Mouse (Mus musculus) neural tube, embryonic 11.5 days (tissue): ENCODE data around the gene Dnajb13. TPM values are rescaled to one million over a fixed set of nuclear protein-coding genes. Genes with fewer than 3 reads are reported as not detected.

ENCODE experiments used
- ATAC-seq: fragments of 200-750 bp; cut with Nextera tagmentation; 2 replicates; pipeline ENCODE4 v1.8.0; 2017; ENCODE audit warnings: moderate number of reproducible peaks, mild to moderate bottlenecking, moderate TSS enrichment, moderate library complexity; ENCODE audit not compliant: insufficient read depth, low FRiP score, low TSS enrichment
- DNase-seq: peaks from one replicate; pipeline ENCODE4 v3.0.0-alpha.2; 2015; ENCODE audit warnings: low spot score
- H3K27ac ChIP-seq: fragments of 300-500 bp; sonication (generic); 2 replicates; pipeline ENCODE4 v1.5.1; 2014; ENCODE audit warnings: low read depth, mild to moderate bottlenecking, low read length
- H3K27me3 ChIP-seq: fragments of 300-500 bp; sonication (generic); 2 replicates; pipeline ENCODE4 v1.6.1; 2014; ENCODE audit warnings: mild to moderate bottlenecking, low read length, mixed read lengths; ENCODE audit not compliant: control insufficient read depth, insufficient read depth
- H3K36me3 ChIP-seq: fragments of 300-500 bp; sonication (generic); 2 replicates; pipeline ENCODE4 v1.6.1; 2014; ENCODE audit warnings: mild to moderate bottlenecking, low read length, moderate library complexity, mixed read lengths; ENCODE audit not compliant: control insufficient read depth, insufficient read depth
- H3K4me1 ChIP-seq: fragments of 300-500 bp; sonication (generic); 2 replicates; pipeline ENCODE4 v1.6.1; 2014; ENCODE audit warnings: low read length, mixed read lengths; ENCODE audit not compliant: control insufficient read depth, insufficient read depth
- H3K4me2 ChIP-seq: fragments of 300-500 bp; sonication (generic); 2 replicates; pipeline ENCODE4 v1.6.1; 2014; ENCODE audit warnings: low read depth, mild to moderate bottlenecking, moderate library complexity
- H3K4me3 ChIP-seq: fragments of 300-500 bp; sonication (generic); 2 replicates; pipeline ENCODE4 v1.5.1; 2014; ENCODE audit warnings: low read depth, low read length
- H3K9ac ChIP-seq: fragments of 300-500 bp; sonication (generic); 2 replicates; pipeline ENCODE4 v1.6.1; 2014; ENCODE audit warnings: mild to moderate bottlenecking, low read length
- H3K9me3 ChIP-seq: fragments of 300-500 bp; sonication (generic); 2 replicates; pipeline ENCODE4 v1.6.1; 2016; ENCODE audit warnings: low read length; ENCODE audit not compliant: control insufficient read depth
- WGBS: fragments of 180-500 bp; shearing (Covaris S2); extraction: QIAGEN DNeasy Blood & Tissue Kit; methylation state at CpG from one replicate; pipeline ENCODE4 v1.1.7; 2014; 5-methylcytosine and 5-hydroxymethylcytosine counted together
- polyA plus RNA-seq: library from polyadenylated mRNA; unstranded; fragments of >200 nt; fragmentation: Nextera tagmentation; extraction: Ambion mirVana; gene quantifications from 2 replicates; pipeline ENCODE4 v1.2.1, GENCODE M21; 2014

Gene Dnajb13
- 0.25 and 0.84 TPM in 2 replicates for polyA plus RNA-seq

DNA sequence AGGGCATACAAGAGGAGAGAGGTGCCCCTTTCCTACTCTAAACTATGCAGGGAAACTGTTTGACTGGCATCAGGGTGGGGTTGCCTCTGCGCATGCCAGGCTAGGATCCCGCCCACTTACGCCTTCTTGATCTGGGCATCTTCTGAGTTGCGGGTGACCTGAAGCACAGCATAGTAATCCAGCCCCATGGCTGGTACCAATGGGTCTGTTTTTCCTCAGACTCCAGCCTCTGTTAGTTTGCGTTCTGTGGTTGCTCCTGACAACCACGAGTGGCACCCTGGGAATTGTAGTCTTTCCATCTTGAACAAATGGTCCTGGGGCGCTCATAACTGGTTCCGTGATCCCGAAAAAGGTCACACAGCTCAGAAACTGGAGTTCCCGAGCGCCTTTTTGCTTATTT is at the start of gene Dnajb13:
Dnajb13 (minus strand) TSS at position 388 of the 400 bp plus-strand sequence.
- Histone ChIP-seq H3K9ac (no peak within 1 kb of the TSS), H3K27me3 (no peaks in the 10 kb centered on the region), H3K27ac (no peak within 1 kb of the TSS), H3K9me3 (no peaks in the 10 kb centered on the region), H3K4me3 (no peak within 1 kb of the TSS), H3K36me3 (no peaks in the 10 kb centered on the region), H3K4me1 (no peaks in the 10 kb centered on the region), H3K4me2 (no peak within 1 kb of the TSS)
- WGBS, result 48% methylated on average over 11 of the region's 11 CpGs
- DNase-seq, result no peak
- ATAC-seq, result no peak

DNA sequence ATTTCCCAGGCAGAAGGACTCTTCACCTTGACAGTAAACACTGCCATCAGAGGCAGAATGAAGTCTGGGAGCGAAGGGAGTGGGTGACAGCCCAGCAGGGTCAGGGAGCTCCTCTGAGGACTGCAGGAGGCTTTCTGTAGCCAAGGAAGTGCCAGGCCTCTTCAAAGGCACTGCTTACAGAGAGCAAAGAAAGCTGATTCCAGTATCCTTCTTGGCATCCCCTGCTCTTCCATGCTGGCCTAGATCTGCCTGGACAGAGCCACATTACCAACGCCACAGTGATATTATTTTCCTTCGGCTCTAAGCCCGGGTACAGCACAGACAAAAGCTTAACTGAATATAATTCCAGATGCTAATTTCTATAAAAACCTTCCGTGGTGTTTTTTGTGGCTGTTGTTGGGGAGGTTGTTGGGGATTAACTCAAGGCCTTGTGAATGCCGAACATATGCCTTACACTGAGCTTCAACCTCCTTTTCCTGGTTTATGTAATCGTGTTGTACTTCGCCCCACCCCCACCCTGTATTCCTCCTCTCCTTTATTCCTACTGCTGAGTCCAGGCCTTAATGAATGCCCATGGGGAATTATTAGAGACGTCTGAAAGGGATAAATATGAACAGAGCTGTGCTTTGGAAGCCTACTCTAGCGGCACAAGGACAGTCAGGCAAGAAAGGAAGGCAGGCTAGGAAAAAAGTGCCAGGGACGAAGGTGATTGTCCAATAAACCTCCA is 47.3 kb upstream of the Dnajb13 start:
- Histone ChIP-seq H3K27ac (no peak overlapping the region), H3K9me3 (no peaks in the 10 kb centered on the region), H3K36me3 (no peaks in the 10 kb centered on the region), H3K4me3 (no peak overlapping the region), H3K4me1 (no peaks in the 10 kb centered on the region), H3K27me3 (no peaks in the 10 kb centered on the region), H3K9ac (no peak overlapping the region), H3K4me2 (no peak overlapping the region)
- peak; percentile 13 for DNase-seq
- ATAC-seq, result no peak
- WGBS, result 76% methylated on average over 11 of the region's 11 CpGs

DNA sequence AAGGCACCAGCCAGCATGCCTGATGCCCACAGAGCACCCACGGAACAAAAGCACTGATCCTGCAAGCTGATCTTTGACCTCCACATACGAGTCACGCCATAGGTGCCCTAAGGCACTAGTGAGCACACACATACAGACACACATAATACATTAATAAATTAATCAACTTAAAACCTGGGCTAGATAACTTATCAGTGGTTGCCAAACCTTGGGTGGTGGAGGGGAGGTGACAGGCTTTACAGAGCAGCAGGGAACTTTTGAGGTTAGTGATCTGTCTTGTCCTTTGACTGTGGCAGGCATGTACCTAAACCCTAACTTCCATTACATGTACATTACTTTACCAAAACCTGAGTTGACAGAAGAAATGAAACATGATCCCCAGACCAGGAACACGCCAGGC is 44.6 kb upstream of the Dnajb13 start:
- 84% methylated on average over 4 of the region's 4 CpGs for WGBS
- no peaks in the 10 kb centered on the region for H3K9me3 ChIP-seq
- no peaks in the 10 kb centered on the region for H3K4me1 ChIP-seq
- no peak overlapping the region for H3K4me3 ChIP-seq
- ATAC-seq (no peak), DNase-seq (no peak)
- H3K36me3 ChIP-seq, result no peaks in the 10 kb centered on the region
- H3K27ac ChIP-seq, result no peak overlapping the region
- no peak overlapping the region for H3K4me2 ChIP-seq
- no peak overlapping the region for H3K9ac ChIP-seq
- no peaks in the 10 kb centered on the region for H3K27me3 ChIP-seq

DNA sequence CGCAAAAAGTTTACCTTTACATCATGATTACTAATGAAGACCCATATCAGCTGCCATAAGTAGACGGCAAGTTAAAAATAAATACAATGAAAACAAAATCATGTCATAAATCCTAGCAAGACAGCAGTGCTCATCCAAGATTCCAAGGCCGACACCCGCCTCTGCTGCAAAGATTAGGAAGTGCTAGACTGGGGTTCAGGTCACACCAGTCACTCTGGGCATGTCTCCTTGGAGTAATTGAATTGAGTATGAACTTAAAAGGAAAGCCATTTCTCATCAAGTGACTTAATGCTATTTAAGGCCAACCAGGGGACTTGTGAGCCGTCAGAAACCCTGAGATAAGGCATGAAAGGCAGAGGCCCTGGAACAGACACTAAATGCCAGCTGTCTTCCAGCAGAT is 42.5 kb upstream of the Dnajb13 start:
- no peak for ATAC-seq
- no peaks in the 10 kb centered on the region for H3K9me3 ChIP-seq

DNA sequence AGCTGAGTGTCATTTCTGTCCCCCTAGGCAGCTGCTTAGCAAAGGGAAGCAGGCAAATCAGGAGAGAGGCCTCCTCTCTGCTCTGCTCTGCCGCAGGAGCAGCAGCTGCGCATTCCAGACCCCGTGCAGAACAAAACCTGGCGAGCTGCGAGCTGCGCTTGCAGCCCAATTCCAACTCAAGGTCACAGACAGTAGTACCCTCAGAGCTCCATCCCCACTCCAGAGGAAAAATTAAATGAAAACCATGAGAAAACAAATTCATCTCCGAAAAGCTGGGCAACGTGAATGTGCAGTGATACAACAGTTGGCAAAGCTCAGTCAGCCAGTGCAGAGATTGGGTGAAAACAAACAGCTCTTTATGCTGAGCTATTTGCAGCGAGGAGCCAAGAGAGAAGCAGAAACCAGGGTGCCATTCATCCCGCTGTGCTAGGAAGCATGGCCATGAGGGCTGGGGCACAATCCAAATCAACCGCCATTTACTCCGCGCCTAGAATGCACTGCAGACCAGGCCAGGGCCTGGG is 40.7 kb upstream of the Dnajb13 start:
- Histone ChIP-seq H3K9ac (no peak overlapping the region), H3K9me3 (no peaks in the 10 kb centered on the region), H3K27ac (no peak overlapping the region), H3K27me3 (no peaks in the 10 kb centered on the region), H3K36me3 (no peaks in the 10 kb centered on the region; the same call in 1 of the 2 replicates), H3K4me1 (no peaks in the 10 kb centered on the region), H3K4me2 (no peak overlapping the region), H3K4me3 (no peak overlapping the region)
- ATAC-seq (no peak), DNase-seq (peak; percentile 44)
- WGBS, result 27% methylated on average over 13 of the region's 13 CpGs

More for the DNA sequence above, 42.5 kb upstream of the Dnajb13 start:
- DNase-seq, result no peak
- H3K4me2 ChIP-seq, result no peak overlapping the region
- H3K9ac ChIP-seq, result no peak overlapping the region
- no peak overlapping the region for H3K4me3 ChIP-seq
- H3K36me3 ChIP-seq, result no peaks in the 10 kb centered on the region
- H3K27ac ChIP-seq, result no peak overlapping the region
- H3K27me3 ChIP-seq, result no peaks in the 10 kb centered on the region
- no peaks in the 10 kb centered on the region for H3K4me1 ChIP-seq
- WGBS, result 83% methylated on average over 5 of the region's 5 CpGs

DNA sequence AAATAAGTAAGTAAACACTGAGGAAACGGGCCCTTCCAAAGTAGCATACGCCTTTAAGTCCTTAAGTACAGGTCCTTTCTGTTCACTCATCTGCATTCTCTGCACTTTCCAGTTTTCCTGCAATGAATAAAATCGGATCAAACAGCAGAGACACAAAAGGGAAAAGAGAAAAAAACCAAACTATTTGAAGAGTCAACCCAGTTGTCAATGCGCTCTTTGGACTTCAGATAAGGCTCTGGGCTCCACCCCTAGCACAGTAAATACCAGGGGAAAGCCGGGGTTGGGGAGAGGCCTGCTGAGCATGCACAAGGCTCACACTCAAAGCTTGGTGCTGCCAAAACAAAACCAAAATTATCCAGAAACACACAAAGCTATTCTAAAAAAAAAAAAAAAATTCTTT is 40.2 kb upstream of the Dnajb13 start:
- no peak for DNase-seq
- H3K27ac ChIP-seq, result no peak overlapping the region
- no peak overlapping the region for H3K4me2 ChIP-seq

DNA sequence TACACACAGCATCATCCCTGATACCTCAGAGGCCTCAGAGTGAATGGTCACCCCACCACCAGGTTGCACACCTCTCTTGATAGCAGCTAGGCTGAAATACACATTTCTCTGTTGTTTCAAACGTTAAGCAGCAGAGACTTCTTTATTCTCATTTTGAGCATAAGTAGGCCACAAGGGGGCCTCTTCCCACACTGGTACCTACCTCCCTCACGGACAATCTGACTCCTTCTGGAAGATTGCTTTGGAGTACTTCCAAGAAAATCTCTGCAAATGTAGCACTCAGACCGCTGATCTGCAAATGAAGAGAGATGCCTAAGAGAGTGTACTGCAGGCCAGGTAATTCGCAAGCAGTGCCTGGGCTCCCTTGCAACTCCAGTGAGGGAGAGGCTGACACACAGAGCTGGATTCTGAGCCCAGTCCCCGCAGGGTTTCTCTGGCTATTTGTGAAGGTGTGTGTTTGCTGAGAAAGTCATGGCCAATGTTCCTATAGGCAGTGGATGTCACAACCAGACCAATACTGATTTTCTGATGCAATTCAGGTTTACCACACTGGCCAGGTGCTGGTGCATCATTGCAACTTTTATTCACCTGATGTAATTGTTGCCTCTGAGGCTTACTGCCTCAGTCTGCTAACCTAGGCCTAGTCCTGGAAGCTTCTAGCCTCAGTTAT is 35.7 kb upstream of the Dnajb13 start:
- Histone ChIP-seq H3K4me3 (no peak overlapping the region), H3K4me1 (no peaks in the 10 kb centered on the region), H3K4me2 (no peak overlapping the region), H3K27ac (no peak overlapping the region), H3K9me3 (no peaks in the 10 kb centered on the region), H3K36me3 (no peaks in the 10 kb centered on the region; the same call in 1 of the 2 replicates), H3K27me3 (no peaks in the 10 kb centered on the region), H3K9ac (no peak overlapping the region)
- 70% methylated on average over 5 of the region's 5 CpGs for WGBS
- no peak for DNase-seq
- ATAC-seq, result no peak

More for the DNA sequence above, 40.2 kb upstream of the Dnajb13 start:
- WGBS, result 68% methylated on average over 5 of the region's 5 CpGs
- Histone ChIP-seq H3K27me3 (no peaks in the 10 kb centered on the region), H3K9ac (no peak overlapping the region), H3K9me3 (no peaks in the 10 kb centered on the region), H3K36me3 (no peaks in the 10 kb centered on the region; the same call in 1 of the 2 replicates), H3K4me1 (no peaks in the 10 kb centered on the region), H3K4me3 (no peak overlapping the region)
- no peak for ATAC-seq

DNA sequence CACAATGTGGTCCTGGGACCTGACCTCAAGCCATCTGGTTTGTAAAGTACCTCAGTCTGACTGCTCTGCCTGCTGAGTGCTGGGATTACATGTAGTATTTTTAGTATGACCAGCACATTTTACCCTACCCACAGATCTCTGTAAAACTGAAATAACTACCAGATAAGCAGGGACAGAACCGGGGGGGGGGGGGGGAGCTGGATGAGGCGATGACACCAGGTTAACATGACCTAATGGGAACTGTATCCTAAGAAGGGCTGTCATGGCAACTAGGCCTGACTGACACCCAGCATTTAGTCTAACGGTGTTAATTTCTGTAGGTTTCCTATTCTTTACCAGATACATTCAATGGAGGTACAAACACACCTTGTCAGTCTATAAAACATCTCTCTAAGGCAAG is 35.0 kb upstream of the Dnajb13 start:
- ATAC-seq (no peak), DNase-seq (no peak)
- Histone ChIP-seq H3K4me2 (no peak overlapping the region), H3K9ac (no peak overlapping the region), H3K27me3 (no peaks in the 10 kb centered on the region), H3K27ac (no peak overlapping the region), H3K36me3 (no peaks in the 10 kb centered on the region; the same call in 1 of the 2 replicates), H3K9me3 (no peaks in the 10 kb centered on the region), H3K4me3 (no peak overlapping the region), H3K4me1 (no peaks in the 10 kb centered on the region)
- 93% methylated on average over 3 of the region's 3 CpGs for WGBS
